Mouse (Mus musculus) left cerebral cortex, adult 2 months (tissue): ENCODE results near the gene Smad3. TPM values are rescaled to one million over a fixed set of nuclear protein-coding genes. Genes with fewer than 3 reads are reported as not detected.
A peak's percentile ranks its signal among the peaks of the same experiment; 100 is the strongest.

Experiments
- DNase-seq, 2 experiments: peaks; one replicate each; pipeline ENCODE4 v3.0.0; 2021 to 2022; ENCODE audit warnings: low spot score in 2 of 2, mixed read lengths in 1 of 2; ENCODE audit errors: extremely low spot score in 1 of 2
- H3K27ac ChIP-seq: fragments of 200-600 bp; 2 replicates; pipeline ENCODE4 v1.8.1; 2022
- H3K4me3 ChIP-seq: fragments of 200-600 bp; 2 replicates; pipeline ENCODE4 v1.8.1; 2022
- CTCF ChIP-seq: fragments of 200-600 bp; IDR thresholded peaks from 2 replicates; pipeline ENCODE4 v1.8.1; 2022; ENCODE audit warnings: antibody characterized with exemption, mild to moderate bottlenecking, moderate library complexity
- intact Hi-C: fragments of 180-260 bp; cut with DNase I; formaldehyde crosslinking; loops from one replicate; pipeline ENCODE4 v1.15.1; 2025
- total RNA-seq, 2 experiments: library from RNA; stranded (reverse); gene quantifications; 2 replicates each; pipeline ENCODE4 v1.2.3; 2021

The Smad3 gene
- total RNA-seq, 2 experiments from 2014 or later, result 60.0 to 69.0 TPM

- DNase-seq, result no peak
- intact Hi-C loops, result no loop called here
- Histone ChIP-seq H3K4me3 (no peak overlapping the region), H3K27ac (no peak overlapping the region)
- no peak for TF ChIP-seq CTCF
Observed at GRCm38 (mm10) chr9:63716150-63717138, 41.4 kb downstream of the Smad3 start.

- intact Hi-C loops, result no loop called here
- DNase-seq, result no peak
- H3K27ac ChIP-seq, result no peak overlapping the region
- TF ChIP-seq CTCF, result no peak
- no peak overlapping the region for H3K4me3 ChIP-seq
Observed at GRCm38 (mm10) chr9:63714572-63714971, 43.2 kb downstream of the Smad3 start.

GRCm38 (mm10) chr9:63712838-63713237 lies 45.0 kb downstream of the Smad3 start:
- intact Hi-C loops, result no loop called here

GRCm38 (mm10) chr9:63711580-63712230 lies 46.1 kb downstream of the Smad3 start:
- Histone ChIP-seq H3K4me3 (no peak overlapping the region), H3K27ac (no peak overlapping the region)
- intact Hi-C loops, result no loop called here
- no peak for TF ChIP-seq CTCF
- DNase-seq, result no peak

More at GRCm38 (mm10) chr9:63712838-63713237, 45.0 kb downstream of the Smad3 start:
- H3K4me3 ChIP-seq, result no peak overlapping the region
- TF ChIP-seq CTCF, result no peak
- no peak for DNase-seq
- no peak overlapping the region for H3K27ac ChIP-seq

DNA sequence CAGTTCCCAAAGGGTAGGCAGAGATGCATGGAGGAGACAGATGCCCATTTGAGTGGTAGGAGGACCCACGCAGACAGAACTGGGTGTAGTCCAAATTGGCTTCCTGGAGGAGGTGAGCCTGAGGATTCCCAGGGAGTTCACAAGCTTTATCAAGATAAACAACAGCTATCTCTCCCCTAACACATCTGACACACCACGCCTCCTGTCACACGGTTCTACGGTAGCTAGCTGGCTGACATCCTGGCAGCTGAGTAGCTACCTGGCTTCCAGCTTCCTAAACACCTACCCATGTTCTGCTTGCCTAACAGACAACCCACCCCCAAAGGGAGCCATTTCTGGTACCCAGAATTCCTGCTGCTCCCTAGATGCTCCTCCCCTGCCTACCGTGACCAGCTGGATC lies 47.9 kb downstream of the Smad3 start:
- TF ChIP-seq CTCF, result no peak
- intact Hi-C loops, result no loop called here
- H3K27ac ChIP-seq, result no peak overlapping the region
- no peak overlapping the region for H3K4me3 ChIP-seq
- no peak for DNase-seq

DNA sequence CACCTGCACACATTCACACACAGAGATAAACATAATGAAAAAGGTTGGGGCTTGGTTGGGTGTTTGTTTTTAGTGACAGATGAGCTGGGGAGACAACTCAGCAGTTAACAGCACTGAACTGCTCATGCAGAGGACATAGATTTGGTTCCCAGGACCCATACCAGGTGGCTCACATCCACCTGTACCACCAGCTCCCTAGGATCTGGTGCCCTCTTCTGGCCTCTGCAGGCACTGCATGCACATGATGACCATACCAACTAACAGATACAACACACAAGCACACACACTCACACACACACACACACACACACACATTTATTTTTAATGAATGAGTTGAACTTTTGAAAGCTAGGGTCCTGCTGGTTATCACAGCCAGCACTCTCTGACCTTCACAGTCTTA lies 48.5 kb downstream of the Smad3 start:
- intact Hi-C loops, result no loop called here
- no peak overlapping the region for H3K4me3 ChIP-seq
- TF ChIP-seq CTCF, result peak; percentile 6; the same call in 1 of the 2 replicates
- H3K27ac ChIP-seq, result no peak overlapping the region
- DNase-seq, result no peak

GRCm38 (mm10) chr9:63707816-63708588 lies 49.8 kb downstream of the Smad3 start:
- TF ChIP-seq CTCF, result no peak
- no peak overlapping the region for H3K27ac ChIP-seq
- intact Hi-C loops, result no loop called here
- DNase-seq, result no peak
- no peak overlapping the region for H3K4me3 ChIP-seq

DNA sequence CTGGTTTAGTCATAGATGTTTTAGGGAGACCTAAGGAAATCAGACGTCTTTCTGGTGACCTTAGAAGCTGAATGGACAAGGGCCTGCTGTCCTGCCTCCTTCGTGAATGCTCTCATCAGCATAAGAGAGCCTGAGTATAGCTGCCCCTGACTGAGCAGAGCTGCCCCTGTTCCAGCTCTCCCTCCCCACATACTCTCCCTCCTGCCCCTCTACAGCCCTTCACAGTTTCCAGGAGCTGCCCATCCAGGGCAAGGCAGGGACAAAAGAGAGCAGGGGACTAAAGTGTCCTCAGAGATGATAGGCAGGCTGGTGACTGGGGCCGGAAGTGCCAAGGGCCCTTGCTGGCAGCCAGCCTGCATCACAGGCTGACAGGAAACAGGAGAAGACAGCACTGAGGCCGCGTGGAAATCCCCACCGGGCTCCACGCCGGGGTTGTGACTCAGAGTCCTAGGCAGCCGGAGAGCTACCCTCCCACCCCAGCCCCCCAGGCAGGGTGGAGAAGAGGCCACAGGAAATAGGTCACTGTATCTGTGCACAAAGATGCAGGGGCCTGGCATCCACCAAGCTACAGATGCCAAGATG lies 51.6 kb downstream of the Smad3 start:
- peak in 1 of 2 experiments; percentile 50 for DNase-seq
- H3K27ac ChIP-seq, result peak overlapping the region; percentile 37
- no peak for TF ChIP-seq CTCF
- intact Hi-C loops, result no loop called here
- no peak overlapping the region for H3K4me3 ChIP-seq

- intact Hi-C loops, result no loop called here
- H3K4me3 ChIP-seq, result no peak overlapping the region
- no peak overlapping the region for H3K27ac ChIP-seq
- no peak for TF ChIP-seq CTCF
- no peak for DNase-seq
Observed at GRCm38 (mm10) chr9:63704979-63705751, 52.6 kb downstream of the Smad3 start.

GRCm38 (mm10) chr9:63704131-63704530 lies 53.7 kb downstream of the Smad3 start:
- Histone ChIP-seq H3K27ac (no peak overlapping the region), H3K4me3 (no peak overlapping the region)
- intact Hi-C loops, result no loop called here
- TF ChIP-seq CTCF, result no peak
- no peak for DNase-seq

DNA sequence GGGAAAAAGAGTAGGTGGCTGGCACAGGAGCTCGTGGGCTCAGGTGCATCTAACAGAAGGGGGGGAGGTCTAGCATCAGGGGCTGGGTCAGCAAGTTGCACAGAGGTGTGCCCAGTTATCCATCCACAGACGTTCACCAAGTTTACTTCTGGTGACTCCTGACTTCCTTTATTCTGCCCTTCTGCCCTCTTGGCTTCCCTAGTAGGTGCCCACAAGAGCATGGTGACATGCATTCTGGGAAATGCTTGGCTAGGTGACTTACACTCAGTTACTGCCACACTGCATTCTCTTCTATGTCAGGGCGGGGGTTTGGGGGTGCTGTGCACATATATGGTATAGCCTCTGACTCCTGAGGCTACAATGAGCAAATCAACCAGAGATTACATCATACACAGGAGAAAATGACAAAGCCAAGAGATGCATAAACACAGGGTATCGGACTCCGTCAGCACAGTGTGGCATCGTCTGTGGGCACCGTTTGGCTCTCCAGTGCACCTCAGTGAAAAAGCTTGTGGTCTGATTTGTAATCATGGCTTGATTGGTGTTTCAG lies 54.5 kb downstream of the Smad3 start:
- H3K4me3 ChIP-seq, result no peak overlapping the region
- intact Hi-C loops, result no loop called here
- H3K27ac ChIP-seq, result no peak overlapping the region
- no peak for DNase-seq
- no peak for TF ChIP-seq CTCF
